23 mouse cellular contexts compared by ENCODE assay signal in genomic region chr3:68305647-68306046, GRCm38 (mm10).
DNase-seq lines count a peak whose midpoint lies in the region; ATAC-seq lines count a peak whose summit lies in the region.
"Had no signal": no experiment of that assay in that cellular context is flagged by ENCODE, and none has a peak within 500 bp of the region (broad histone marks: within the 10 kb centered on the region; RNA-seq: fewer than 3 reads in every experiment).

No protein-coding gene starts in this region.

- 15% methylated on average over 1 of the region's 1 CpGs for WGBS in heart, embryonic 15.5 days

- no peaks in the 10 kb centered on the region for H3K9me3 ChIP-seq in heart, embryonic 15.5 days (replicated peaks)
- H3K9me3 ChIP-seq in megakaryocyte, embryonic 14.5 days, result no peaks in the 10 kb centered on the region
- H3K9me3 ChIP-seq: embryonic facial prominence, embryonic 10.5 days; embryonic facial prominence, embryonic 13.5 days; forebrain, embryonic 12.5 days; forebrain, embryonic 15.5 days; heart, embryonic 12.5 days; hindbrain, embryonic 13.5 days; intestine, embryonic 15.5 days had no signal

- no peak overlapping the region for H3K27ac ChIP-seq in heart, embryonic 15.5 days
- H3K27ac ChIP-seq: embryonic facial prominence, embryonic 10.5 days; embryonic facial prominence, embryonic 13.5 days; forebrain, embryonic 12.5 days; forebrain, embryonic 15.5 days; hindbrain, embryonic 13.5 days; intestine, embryonic 15.5 days had no signal

- no peaks in the 10 kb centered on the region; the same call in 1 of the 2 replicates for H3K4me1 ChIP-seq in heart, embryonic 15.5 days (replicated peaks)
- peaks cover 28% of the 10 kb centered on the region for H3K4me1 ChIP-seq in megakaryocyte, embryonic 14.5 days
- H3K4me1 ChIP-seq: embryonic facial prominence, embryonic 10.5 days; embryonic facial prominence, embryonic 13.5 days; forebrain, embryonic 12.5 days; forebrain, embryonic 15.5 days; intestine, embryonic 15.5 days had no signal

- H3K4me2 ChIP-seq in heart, embryonic 15.5 days, result no peak overlapping the region
- H3K4me2 ChIP-seq: embryonic facial prominence, embryonic 13.5 days; forebrain, embryonic 12.5 days; forebrain, embryonic 15.5 days; heart, embryonic 12.5 days; hindbrain, embryonic 13.5 days; intestine, embryonic 15.5 days had no signal

- no peak for DNase-seq in heart, adult 9 months (ENCODE audit: low spot score in 2 of 2)
- DNase-seq in lung, postnatal 14 days, result peak; percentile 3
- no peak for DNase-seq in kidney, adult 8-10 months
- no peak for DNase-seq in cerebellum, adult 18-20 months
- DNase-seq: adrenal gland, adult 8-10 months; adrenal gland, postnatal 25 days; cerebellum, adult 11-12 months; cerebellum, adult 9-10 months; cerebellum, postnatal 14 days; gastrocnemius, postnatal 25 days had no signal

- H3K27me3 ChIP-seq in heart, embryonic 15.5 days, result no peaks in the 10 kb centered on the region
- H3K27me3 ChIP-seq in megakaryocyte, embryonic 14.5 days (replicated peaks), result no peaks in the 10 kb centered on the region
- H3K27me3 ChIP-seq: embryonic facial prominence, embryonic 13.5 days; forebrain, embryonic 15.5 days; heart, embryonic 12.5 days; hindbrain, embryonic 13.5 days; intestine, embryonic 15.5 days had no signal

- H3K36me3 ChIP-seq in heart, embryonic 15.5 days, result no peaks in the 10 kb centered on the region
- no peaks in the 10 kb centered on the region for H3K36me3 ChIP-seq in megakaryocyte, embryonic 14.5 days (replicated peaks; ENCODE audit: low read length)
- H3K36me3 ChIP-seq: embryonic facial prominence, embryonic 10.5 days; embryonic facial prominence, embryonic 13.5 days; forebrain, embryonic 12.5 days; forebrain, embryonic 15.5 days; heart, embryonic 12.5 days; hindbrain, embryonic 13.5 days; intestine, embryonic 15.5 days had no signal

- H3K4me3 ChIP-seq in heart, embryonic 15.5 days, result no peak overlapping the region
- peak overlapping the region; percentile 38 for H3K4me3 ChIP-seq in megakaryocyte, embryonic 14.5 days (replicated peaks)
- H3K4me3 ChIP-seq: embryonic facial prominence, embryonic 10.5 days; embryonic facial prominence, embryonic 13.5 days; erythroblast, embryonic 14.5 days; forebrain, embryonic 12.5 days; forebrain, embryonic 15.5 days; heart, embryonic 12.5 days; hindbrain, embryonic 13.5 days; intestine, embryonic 15.5 days had no signal

- 0 out of 2 replicates have a peak, but pooled peaks have one; percentile 22 for ATAC-seq in heart, embryonic 15.5 days (replicated peaks; ENCODE audit: insufficient number of reproducible peaks, insufficient read depth, low FRiP score, low read depth)
- no peak for ATAC-seq in megakaryocyte, adult 5-6 weeks (ENCODE audit: poor library complexity, severe bottlenecking)
- ATAC-seq: activated CD4-positive, CD25-positive, alpha-beta regulatory T cell, adult 4 months; forebrain, embryonic 15.5 days; hindbrain, embryonic 16.5 days; intestine, embryonic 15.5 days had no signal

- no peak overlapping the region for H3K9ac ChIP-seq in heart, embryonic 15.5 days
- H3K9ac ChIP-seq: embryonic facial prominence, embryonic 13.5 days; forebrain, embryonic 12.5 days; forebrain, embryonic 15.5 days; heart, embryonic 12.5 days; hindbrain, embryonic 13.5 days; intestine, embryonic 15.5 days had no signal
